Mouse (Mus musculus): ENCODE measurements around the gene Ap4b1.
"Not testable (repeated sequence)": the region's sequence is repeated elsewhere in the genome, so short reads cannot be mapped to it uniquely, and the experiment has no call there.

Gene Ap4b1

GRCm38 (mm10) chr3:103808891-103809798, at the start of gene Ap4b1, which contains the start of the genes Dclre1b and Gm43064:
Gene Ap4b1, plus strand, starts transcription at chr3:103809520.
Gene Dclre1b, minus strand, starts transcription at chr3:103809444.
Gene Gm43064, plus strand, starts transcription at chr3:103809573.
- peak; percentile 86 for DNase-seq

- no peak for DNase-seq
Observed at GRCm38 (mm10) chr3:103766789-103767188, 42.5 kb upstream of the Ap4b1 start.

- DNase-seq, result peak; percentile 82
Observed at GRCm38 (mm10) chr3:103771531-103772130, 37.7 kb upstream of the Ap4b1 start.

- DNase-seq, result peak; percentile 65
Observed at GRCm38 (mm10) chr3:103772846-103773245, 36.5 kb upstream of the Ap4b1 start.

GRCm38 (mm10) chr3:103773508-103773907, 35.8 kb upstream of the Ap4b1 start:
- no peak for DNase-seq

GRCm38 (mm10) chr3:103774009-103774408, 35.3 kb upstream of the Ap4b1 start:
- no peak for DNase-seq

- DNase-seq, result no peak
Observed at GRCm38 (mm10) chr3:103777940-103778339, 31.4 kb upstream of the Ap4b1 start.

GRCm38 (mm10) chr3:103778660-103779059, 30.7 kb upstream of the Ap4b1 start:
- DNase-seq, result no peak

GRCm38 (mm10) chr3:103779183-103779582, 30.1 kb upstream of the Ap4b1 start:
- no peak for DNase-seq

- no peak for DNase-seq
Observed at GRCm38 (mm10) chr3:103780271-103780670, 29.0 kb upstream of the Ap4b1 start.

GRCm38 (mm10) chr3:103780777-103781176, 28.5 kb upstream of the Ap4b1 start:
- no peak for DNase-seq

- no peak for DNase-seq
Observed at GRCm38 (mm10) chr3:103782844-103783609, 26.3 kb upstream of the Ap4b1 start.

- DNase-seq, result no peak
Observed at GRCm38 (mm10) chr3:103787225-103787624, 22.1 kb upstream of the Ap4b1 start.

- no peak for DNase-seq
Observed at GRCm38 (mm10) chr3:103789096-103789495, 20.2 kb upstream of the Ap4b1 start.

GRCm38 (mm10) chr3:103789891-103790345, 19.4 kb upstream of the Ap4b1 start:
- DNase-seq, result peak; percentile 38

GRCm38 (mm10) chr3:103790346-103791145, 18.8 kb upstream of the Ap4b1 start:
- DNase-seq, result no peak

GRCm38 (mm10) chr3:103791230-103792110, 17.9 kb upstream of the Ap4b1 start, which contains the start of gene Hipk1:
Gene Hipk1, minus strand, starts transcription at chr3:103791563.
- DNase-seq, result peak; percentile 92

- not testable (repeated sequence) for DNase-seq
Observed at GRCm38 (mm10) chr3:103792111-103792406, 17.3 kb upstream of the Ap4b1 start.

GRCm38 (mm10) chr3:103792566-103792965, 16.8 kb upstream of the Ap4b1 start:
- no peak for DNase-seq

- no peak for DNase-seq
Observed at GRCm38 (mm10) chr3:103796389-103796788, 12.9 kb upstream of the Ap4b1 start.

GRCm38 (mm10) chr3:103799507-103799906, 9.8 kb upstream of the Ap4b1 start:
- no peak for DNase-seq
